Mouse (Mus musculus): ENCODE data around the gene Myof.

Myof gene

GRCm38 (mm10) chr19:38043281-38043981, at the start of gene Myof:
Gene Myof (minus strand): TSS chr19:38043577.
- no peak for DNase-seq (ENCODE audit: low spot score)

- DNase-seq (ENCODE audit: low spot score): no peak
Observed at GRCm38 (mm10) chr19:38091512-38091985, 48.2 kb upstream of the Myof start.

- DNase-seq (ENCODE audit: low spot score): no peak
Observed at GRCm38 (mm10) chr19:38089358-38089757, 46.0 kb upstream of the Myof start.

- DNase-seq (ENCODE audit: low spot score): no peak
Observed at GRCm38 (mm10) chr19:38086948-38087551, 43.7 kb upstream of the Myof start.

- no peak for DNase-seq (ENCODE audit: low spot score)
Observed at GRCm38 (mm10) chr19:38085841-38086240, 42.5 kb upstream of the Myof start.

GRCm38 (mm10) chr19:38082931-38083525, 39.7 kb upstream of the Myof start:
- DNase-seq (ENCODE audit: low spot score): no peak

- DNase-seq (ENCODE audit: low spot score): no peak
Observed at GRCm38 (mm10) chr19:38081361-38081760, 38.0 kb upstream of the Myof start.

- DNase-seq (ENCODE audit: low spot score): no peak
Observed at GRCm38 (mm10) chr19:38077851-38078540, 34.6 kb upstream of the Myof start.

GRCm38 (mm10) chr19:38076251-38076650, 32.9 kb upstream of the Myof start:
- DNase-seq (ENCODE audit: low spot score): no peak

- no peak for DNase-seq (ENCODE audit: low spot score)
Observed at GRCm38 (mm10) chr19:38075051-38075450, 31.7 kb upstream of the Myof start.

- DNase-seq (ENCODE audit: low spot score): no peak
Observed at GRCm38 (mm10) chr19:38073226-38073625, 29.8 kb upstream of the Myof start.

GRCm38 (mm10) chr19:38064051-38064450, 20.7 kb upstream of the Myof start:
- no peak for DNase-seq (ENCODE audit: low spot score)

GRCm38 (mm10) chr19:38063201-38063600, 19.8 kb upstream of the Myof start:
- no peak for DNase-seq (ENCODE audit: low spot score)

GRCm38 (mm10) chr19:38056931-38057330, 13.6 kb upstream of the Myof start:
- no peak for DNase-seq (ENCODE audit: low spot score)

- DNase-seq (ENCODE audit: low spot score): no peak
Observed at GRCm38 (mm10) chr19:38056276-38056675, 12.9 kb upstream of the Myof start.

GRCm38 (mm10) chr19:38055798-38056197, 12.4 kb upstream of the Myof start:
- DNase-seq (ENCODE audit: low spot score): no peak

- DNase-seq (ENCODE audit: low spot score): peak; percentile 90
Observed at GRCm38 (mm10) chr19:38054720-38055192, 11.4 kb upstream of the Myof start, which contains the start of gene Cep55. Gene Cep55 (plus strand): TSS chr19:38055011.

- peak; percentile 62 for DNase-seq (ENCODE audit: low spot score)
Observed at GRCm38 (mm10) chr19:38054149-38054719, 10.9 kb upstream of the Myof start.

- peak; percentile 10 for DNase-seq (ENCODE audit: low spot score)
Observed at GRCm38 (mm10) chr19:38053227-38054041, 10.1 kb upstream of the Myof start.

- DNase-seq (ENCODE audit: low spot score): no peak
Observed at GRCm38 (mm10) chr19:38049686-38050085, 6.3 kb upstream of the Myof start.

GRCm38 (mm10) chr19:38045198-38045597, 1.8 kb upstream of the Myof start:
- DNase-seq (ENCODE audit: low spot score): no peak
